ENCODE assay signal across 11 mouse cellular contexts in the genomic region with DNA sequence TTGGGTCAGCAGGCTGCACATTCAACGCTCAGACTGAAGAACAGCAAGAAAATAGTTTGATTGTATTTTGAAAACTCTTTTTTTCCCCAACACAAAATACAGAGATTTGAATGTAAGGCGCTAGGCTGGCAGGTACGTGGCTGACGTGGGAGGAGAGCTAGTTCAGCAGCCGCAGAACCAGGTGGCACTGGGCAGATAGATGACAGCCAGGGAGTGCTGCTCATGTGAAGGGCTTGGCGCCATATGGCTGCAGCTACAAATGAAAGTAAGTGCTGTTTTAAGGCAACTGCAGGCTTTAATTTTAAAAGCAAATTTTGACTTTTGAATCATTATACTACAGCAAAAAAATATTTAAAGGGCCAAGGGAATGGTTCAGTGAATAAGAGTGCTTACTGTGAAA. TPM values are rescaled to one million over a fixed set of nuclear protein-coding genes. Genes with fewer than 3 reads are reported as not detected.
DNase-seq lines count a peak whose midpoint lies in the region; ATAC-seq lines count a peak whose summit lies in the region.
"Had no signal": no experiment of that assay in that cellular context is flagged by ENCODE, and none has a peak within 500 bp of the region (broad histone marks: within the 10 kb centered on the region; RNA-seq: fewer than 3 reads in every experiment).

No protein-coding gene starts in this region.

- peak; percentile 75 for ATAC-seq in frontal cortex, adult (ENCODE audit: low TSS enrichment)
- ATAC-seq: hindbrain, postnatal 0 days had no signal

- intact Hi-C loops in heart, postnatal 10 days (cut with DNase I) = no loop called here

- peak; percentile 16 for DNase-seq in heart, adult 11 months
- DNase-seq in heart, postnatal 10 days = no peak
- peak; percentile 17 to 40 for DNase-seq in layer of hippocampus, postnatal 25 days (ENCODE audit: extremely low spot score in 1 of 2, low spot score in 1 of 2)
- DNase-seq in right cerebral cortex, adult 2 months (ENCODE audit: low spot score in 2 of 2) = peak; percentile 54 to 65
- no peak for DNase-seq in kidney, postnatal 4 days
- DNase-seq in ovary, postnatal 14 days (ENCODE audit: low spot score) = no peak
- DNase-seq in heart, adult 18-20 months = no peak
- DNase-seq: cerebellum, adult 2 months; heart, adult 2 months had no signal

RNA-seq across cellular contexts. Expression of a gene that starts 24.1 kb away (rescaled TPM):
- under 1 TPM; 0.47 to 0.91 TPM for total RNA-seq in heart, postnatal 10 days (2021)
- total RNA-seq in layer of hippocampus, postnatal 25 days (2021) = 10 to 100 TPM in 1 of 2 experiments, 1 to 10 TPM in 1; 6.6 to 11.6 TPM
- 1 to 10 TPM in 1 of 2 experiments, under 1 TPM in 1; 0.95 to 1.4 TPM for total RNA-seq in heart, adult 18-20 months (2021)

Comparison
In these comparisons a context has a peak if more than half of its experiments do, and no peak if none do; other contexts are left out.
1. DNase-seq: peak in heart, adult 11 months (single experiment), layer of hippocampus, postnatal 25 days (2 of 2) and right cerebral cortex, adult 2 months (2 of 2); none in heart, postnatal 10 days (0 of 2), kidney, postnatal 4 days (0 of 2), ovary, postnatal 14 days (single experiment) and heart, adult 18-20 months (0 of 2).